Mouse (Mus musculus) right cerebral cortex, adult 2 months (tissue): ENCODE measurements at regions not wholly inside any gene's neighbourhood (a gene's known extent, or its start where the extent isn't known, plus 50 kb on each side); places are given as distances from the start of the nearest gene placed in this dataset.

Experiments used
- DNase-seq, 2 experiments: peaks; one replicate each; pipeline ENCODE4 v3.0.0; 2021 to 2022; ENCODE audit warnings: low spot score in 2 of 2

- DNase-seq = no peak
Measured at GRCm38 (mm10) chr5:68572816-68573215, 541.2 kb downstream of the Grxcr1 start.

- DNase-seq = no peak
Measured at GRCm38 (mm10) chr5:68575827-68576226, 544.2 kb downstream of the Grxcr1 start.

GRCm38 (mm10) chr5:68578496-68578895 lies 546.9 kb downstream of the Grxcr1 start:
- DNase-seq = no peak

- DNase-seq = no peak
Measured at GRCm38 (mm10) chr5:68592423-68592822, 560.8 kb downstream of the Grxcr1 start.

GRCm38 (mm10) chr5:68618451-68618850 lies 586.8 kb downstream of the Grxcr1 start:
- no peak for DNase-seq

- DNase-seq = peak; percentile 5 to 6
Measured at GRCm38 (mm10) chr5:68635400-68635799, 603.8 kb downstream of the Grxcr1 start.

- DNase-seq = no peak
Measured at GRCm38 (mm10) chr5:68672834-68673233, 641.2 kb downstream of the Grxcr1 start.

- DNase-seq = no peak
Measured at GRCm38 (mm10) chr5:68701342-68701741, 640.1 kb downstream of the Kctd8 start.

- peak; percentile 3 to 5 for DNase-seq
Measured at GRCm38 (mm10) chr5:68705411-68706080, 635.9 kb downstream of the Kctd8 start.

GRCm38 (mm10) chr5:68726733-68727132 lies 614.7 kb downstream of the Kctd8 start:
- DNase-seq = no peak

GRCm38 (mm10) chr5:68735186-68735585 lies 606.3 kb downstream of the Kctd8 start:
- DNase-seq = no peak

GRCm38 (mm10) chr5:68750499-68750898 lies 591.0 kb downstream of the Kctd8 start:
- DNase-seq = no peak

- DNase-seq = no peak
Measured at GRCm38 (mm10) chr5:68753025-68753424, 588.5 kb downstream of the Kctd8 start.
